Mouse (Mus musculus): Measurements from ENCODE around the gene Clcn3.

Gene Clcn3

DNA sequence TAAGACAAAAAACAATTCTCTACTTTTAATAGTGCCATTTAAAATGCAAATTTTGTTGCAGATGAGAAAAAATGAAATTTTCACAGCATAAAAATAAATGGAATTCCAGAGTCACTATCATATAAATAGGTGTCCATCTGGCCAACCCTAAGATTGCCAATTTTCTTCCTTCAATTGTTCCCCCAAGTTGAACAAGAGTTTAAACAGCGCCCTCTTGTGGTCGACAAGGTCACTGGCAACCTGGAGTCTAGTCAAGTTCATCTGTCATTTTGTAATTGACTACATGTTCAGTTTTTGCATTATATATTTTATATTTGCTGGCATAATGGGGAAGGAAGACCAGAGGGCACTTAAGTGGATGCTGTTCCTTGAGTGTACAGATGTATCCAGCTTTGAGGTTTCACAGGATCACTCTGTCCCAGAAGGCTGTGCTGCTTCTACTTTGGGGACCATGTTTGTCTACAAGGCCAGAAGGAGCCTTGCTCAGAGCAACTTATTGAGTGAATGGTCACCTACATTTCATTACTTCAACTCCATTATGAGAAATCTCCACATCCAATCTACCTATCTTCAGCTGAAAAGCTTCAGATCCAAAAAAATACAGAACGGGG is 117.5 kb downstream of the Clcn3 start:
- no peak for TF ChIP-seq GATA4 (IDR thresholded peaks at IDR 0.05; ENCODE audit: insufficient replicate concordance, low read length)

DNA sequence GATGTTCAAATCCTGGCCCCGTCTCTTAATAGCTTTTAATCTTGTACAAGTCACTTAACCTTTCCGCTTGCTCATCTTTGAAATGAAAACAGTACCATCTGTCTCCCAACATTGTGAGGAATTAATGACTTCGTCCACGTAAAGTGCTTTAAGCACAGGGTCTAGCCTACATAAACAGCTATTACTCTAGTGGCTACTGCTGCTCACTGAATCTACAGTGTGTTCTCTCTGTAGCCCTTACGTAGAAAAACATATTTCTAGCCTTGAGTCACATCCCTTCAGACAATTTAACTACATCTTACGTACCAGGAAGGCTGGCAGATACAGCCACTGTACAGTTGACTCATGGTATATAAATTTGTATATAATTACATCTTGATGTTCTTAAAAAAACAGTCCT is 118.2 kb downstream of the Clcn3 start:
- no peak for TF ChIP-seq GATA4 (IDR thresholded peaks at IDR 0.05; ENCODE audit: insufficient replicate concordance, low read length)

- no peak for TF ChIP-seq GATA4 (IDR thresholded peaks at IDR 0.05; ENCODE audit: insufficient replicate concordance, low read length)
These were observed 121.3 kb downstream of the Clcn3 start for GRCm38 (mm10) chr8:60861783-60862182.

- TF ChIP-seq GATA4 (IDR thresholded peaks at IDR 0.05; ENCODE audit: insufficient replicate concordance, low read length) = no peak
These were observed 122.4 kb downstream of the Clcn3 start for GRCm38 (mm10) chr8:60860749-60861148.

Measured in liver, adult (tissue).